Mouse (Mus musculus) heart, embryonic 10.5 days (tissue): ENCODE measurements around the gene Ctdnep1. TPM values are rescaled to one million over a fixed set of nuclear protein-coding genes. Genes with fewer than 3 reads are reported as not detected.

Source experiments
- DNase-seq: peaks from one replicate; pipeline ENCODE4 v3.0.0-alpha.2; 2017; ENCODE audit warnings: low spot score
- H3K27ac ChIP-seq: fragments of 300-500 bp; sonication (generic); 2 replicates; pipeline ENCODE4 v1.5.1; 2016; ENCODE audit warnings: mild to moderate bottlenecking
- H3K27me3 ChIP-seq: fragments of 300-500 bp; sonication (generic); 2 replicates; pipeline ENCODE4 v1.6.1; 2016; ENCODE audit warnings: mild to moderate bottlenecking; ENCODE audit not compliant: poor library complexity, insufficient read depth, severe bottlenecking
- H3K36me3 ChIP-seq: fragments of 300-500 bp; sonication (generic); 2 replicates; pipeline ENCODE4 v1.6.1; 2016; ENCODE audit warnings: mild to moderate bottlenecking, moderate library complexity
- H3K4me1 ChIP-seq: fragments of 300-500 bp; sonication (generic); 2 replicates; pipeline ENCODE4 v1.6.1; 2016; ENCODE audit warnings: mild to moderate bottlenecking
- H3K4me3 ChIP-seq: fragments of 300-500 bp; sonication (generic); 2 replicates; pipeline ENCODE4 v1.5.1; 2016; ENCODE audit warnings: mild to moderate bottlenecking, moderate library complexity
- H3K9me3 ChIP-seq: fragments of 300-500 bp; sonication (generic); 2 replicates; pipeline ENCODE4 v1.6.1; 2016; ENCODE audit warnings: mild to moderate bottlenecking, moderate library complexity
- WGBS: fragments of 180-500 bp; shearing (Covaris S2); methylation state at CpG from one replicate; pipeline ENCODE4 v1.1.7; 2016; 5-methylcytosine and 5-hydroxymethylcytosine counted together
- polyA plus RNA-seq: library from polyadenylated mRNA; unstranded; fragments of >200 nt; fragmentation: Nextera tagmentation; extraction: Ambion mirVana; gene quantifications from 2 replicates; pipeline ENCODE4 v1.2.1, GENCODE M21; 2016

Ctdnep1 gene
- 20.5 and 23.8 TPM in 2 replicates for polyA plus RNA-seq

DNA sequence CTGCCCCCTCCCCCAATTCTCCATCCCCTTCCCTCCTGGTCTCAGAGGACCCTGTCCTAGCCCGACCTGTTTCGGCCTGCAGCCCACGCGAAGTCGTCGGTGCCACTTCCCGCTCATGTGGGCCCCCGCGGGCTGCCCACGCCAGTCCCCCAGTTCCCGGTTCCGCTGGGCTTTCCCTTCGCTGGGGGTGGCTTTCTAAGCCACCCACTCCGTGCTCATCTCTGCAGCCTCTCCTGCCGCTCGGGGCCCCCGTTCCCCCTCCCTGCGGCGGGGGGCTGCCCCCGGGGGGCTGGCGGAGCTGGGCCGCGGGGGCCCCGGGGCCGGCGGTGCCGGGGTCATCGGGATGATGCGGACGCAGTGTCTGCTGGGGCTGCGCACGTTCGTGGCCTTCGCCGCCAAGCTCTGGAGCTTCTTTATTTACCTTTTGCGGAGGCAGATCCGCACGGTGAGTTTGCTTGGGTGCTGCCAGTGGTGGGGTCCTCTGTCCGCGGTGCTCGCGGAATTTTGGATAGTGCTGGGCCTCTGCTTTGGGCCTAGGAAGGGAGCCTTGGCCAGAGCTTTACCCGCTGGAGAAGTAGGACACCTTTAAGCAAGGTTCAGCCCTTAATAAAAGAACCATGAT is at the start of gene Ctdnep1:
Gene Ctdnep1, plus strand, starts transcription at position 16 of the 622 bp plus-strand sequence.
- Histone ChIP-seq H3K27ac (peak within 1 kb of the TSS; percentile 99), H3K36me3 (peaks cover 55% of the 10 kb centered on the region), H3K27me3 (no peaks in the 10 kb centered on the region), H3K4me1 (peaks cover 27% of the 10 kb centered on the region), H3K9me3 (no peaks in the 10 kb centered on the region), H3K4me3 (peak within 1 kb of the TSS; percentile 97)
- DNase-seq, result no peak
- WGBS, result under 1% methylated on average over 43 of the region's 43 CpGs

DNA sequence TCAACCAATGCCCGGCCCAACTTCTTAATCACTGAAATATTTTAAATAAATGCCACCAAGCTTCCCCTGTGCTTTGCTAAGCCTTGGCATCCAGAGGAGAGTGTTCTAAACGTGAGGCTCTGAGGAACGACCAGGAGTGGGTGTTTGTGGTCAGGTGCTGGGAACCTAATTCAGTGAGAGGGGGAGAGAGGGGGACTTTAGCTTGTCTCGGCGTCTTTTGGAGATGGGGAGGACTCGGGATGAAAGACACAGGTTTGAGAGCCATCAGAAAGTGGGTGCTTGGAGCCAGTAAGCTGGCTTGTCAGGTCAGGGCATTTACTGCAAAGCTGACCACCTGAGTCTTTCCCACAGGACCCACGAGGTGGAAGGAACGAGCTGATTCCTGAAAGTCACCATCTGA is 49.2 kb upstream of the Ctdnep1 start:
- H3K4me1 ChIP-seq, result peaks cover 23% of the 10 kb centered on the region
- no peak for DNase-seq
- WGBS, result 66% methylated on average over 8 of the region's 8 CpGs
- H3K27ac ChIP-seq, result no peak overlapping the region
- H3K4me3 ChIP-seq, result no peak overlapping the region
- H3K36me3 ChIP-seq, result no peaks in the 10 kb centered on the region
- H3K27me3 ChIP-seq, result peaks cover 19% of the 10 kb centered on the region
- H3K9me3 ChIP-seq, result no peaks in the 10 kb centered on the region

DNA sequence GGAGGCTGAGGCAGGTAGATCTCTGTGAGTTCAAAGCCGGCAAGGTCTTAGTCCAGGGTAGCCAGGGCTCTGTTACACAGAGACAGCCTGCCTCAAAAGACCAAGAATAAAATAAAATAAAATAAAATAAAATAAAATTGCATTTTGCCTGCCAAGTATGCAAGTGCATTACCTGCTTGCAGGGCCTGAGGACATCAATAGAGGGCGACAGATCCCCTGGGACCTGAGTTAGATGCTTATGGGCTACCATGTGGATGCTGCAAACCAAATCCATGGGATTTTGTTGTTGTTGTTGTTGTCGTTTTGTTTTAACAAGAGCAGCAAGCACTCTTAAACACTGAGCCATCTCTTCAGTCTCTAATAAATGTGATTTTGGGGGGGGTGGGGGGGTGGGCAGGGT is 48.7 kb upstream of the Ctdnep1 start:
- 38% methylated on average over 3 of the region's 3 CpGs for WGBS
- Histone ChIP-seq H3K4me1 (peaks cover 28% of the 10 kb centered on the region), H3K9me3 (no peaks in the 10 kb centered on the region), H3K4me3 (no peak overlapping the region), H3K27me3 (peaks cover 24% of the 10 kb centered on the region), H3K27ac (no peak overlapping the region), H3K36me3 (no peaks in the 10 kb centered on the region)
- no peak for DNase-seq

DNA sequence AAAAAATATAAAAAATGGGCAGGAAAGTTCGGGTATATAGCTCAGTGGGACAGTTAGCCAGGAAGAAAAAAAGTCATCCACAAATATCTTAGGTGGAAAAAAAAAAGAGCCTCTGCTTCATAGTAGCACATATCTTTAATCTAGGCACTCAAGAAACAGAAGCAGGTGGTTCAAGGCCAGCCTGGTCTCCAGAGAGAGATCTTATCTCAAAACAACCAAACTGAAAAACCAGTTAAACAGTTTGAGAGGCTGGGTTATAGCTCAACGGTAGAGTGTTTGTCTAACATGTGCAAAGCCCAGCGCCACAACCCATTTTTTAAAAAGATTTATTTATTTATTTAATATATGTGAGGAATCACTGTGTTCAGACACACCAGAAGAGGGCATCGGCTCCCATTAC is 47.9 kb upstream of the Ctdnep1 start:
- Histone ChIP-seq H3K27me3 (peaks cover 32% of the 10 kb centered on the region), H3K4me1 (peaks cover 36% of the 10 kb centered on the region), H3K36me3 (no peaks in the 10 kb centered on the region), H3K27ac (no peak overlapping the region), H3K9me3 (no peaks in the 10 kb centered on the region), H3K4me3 (no peak overlapping the region)
- WGBS, result 71% methylated on average over 4 of the region's 4 CpGs
- DNase-seq, result no peak

DNA sequence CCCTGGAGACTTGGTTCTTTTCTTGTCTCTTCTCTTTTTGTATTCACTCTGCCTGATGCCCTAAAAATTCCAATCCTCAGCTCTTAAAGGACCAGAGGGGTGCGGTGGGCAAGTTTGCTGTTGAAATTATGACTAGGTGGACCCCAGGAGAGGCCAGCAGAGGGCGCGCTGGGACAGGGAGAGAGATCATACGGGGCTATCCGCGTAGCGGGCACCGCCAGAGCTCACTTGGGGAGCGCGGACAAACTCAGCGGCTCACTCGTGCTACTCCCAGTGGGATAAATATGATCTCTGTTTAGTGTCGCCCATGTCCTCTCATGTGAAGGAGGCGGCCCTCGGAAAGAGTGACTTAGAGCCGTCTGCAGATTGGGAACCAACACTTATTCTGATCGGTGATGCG is 46.8 kb upstream of the Ctdnep1 start:
- H3K27me3 ChIP-seq, result peaks cover 43% of the 10 kb centered on the region
- 1% methylated on average over 18 of the region's 18 CpGs for WGBS
- no peaks in the 10 kb centered on the region for H3K36me3 ChIP-seq
- DNase-seq, result peak; percentile 95
- peak overlapping the region; percentile 77 for H3K4me3 ChIP-seq
- peaks cover 36% of the 10 kb centered on the region for H3K4me1 ChIP-seq
- no peaks in the 10 kb centered on the region for H3K9me3 ChIP-seq
- H3K27ac ChIP-seq, result 0 out of 2 replicates have a peak overlapping the region, but pooled peaks have one; percentile 22

DNA sequence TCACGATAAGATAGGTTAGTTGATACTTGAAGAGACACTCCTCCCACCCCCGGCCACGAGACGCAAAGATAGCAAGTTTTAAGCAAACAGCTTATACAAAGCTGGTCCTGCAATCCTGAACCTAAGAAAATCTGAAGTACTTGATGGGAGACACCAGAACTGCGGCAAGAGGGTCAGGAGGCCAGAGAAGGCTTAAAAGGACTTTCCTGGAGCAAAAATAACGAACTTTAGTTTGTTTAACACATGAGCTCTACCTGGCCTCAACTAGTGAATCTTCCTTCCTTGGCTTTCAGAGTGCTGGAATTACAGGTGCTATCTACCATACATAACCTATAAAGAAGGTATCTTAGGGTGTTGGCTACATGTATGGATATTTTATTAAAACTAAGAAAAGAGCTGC is 46.3 kb upstream of the Ctdnep1 start:
- Histone ChIP-seq H3K4me3 (peak overlapping the region; percentile 77; the same call in 1 of the 2 replicates), H3K27ac (no peak overlapping the region), H3K27me3 (peaks cover 48% of the 10 kb centered on the region)

DNA sequence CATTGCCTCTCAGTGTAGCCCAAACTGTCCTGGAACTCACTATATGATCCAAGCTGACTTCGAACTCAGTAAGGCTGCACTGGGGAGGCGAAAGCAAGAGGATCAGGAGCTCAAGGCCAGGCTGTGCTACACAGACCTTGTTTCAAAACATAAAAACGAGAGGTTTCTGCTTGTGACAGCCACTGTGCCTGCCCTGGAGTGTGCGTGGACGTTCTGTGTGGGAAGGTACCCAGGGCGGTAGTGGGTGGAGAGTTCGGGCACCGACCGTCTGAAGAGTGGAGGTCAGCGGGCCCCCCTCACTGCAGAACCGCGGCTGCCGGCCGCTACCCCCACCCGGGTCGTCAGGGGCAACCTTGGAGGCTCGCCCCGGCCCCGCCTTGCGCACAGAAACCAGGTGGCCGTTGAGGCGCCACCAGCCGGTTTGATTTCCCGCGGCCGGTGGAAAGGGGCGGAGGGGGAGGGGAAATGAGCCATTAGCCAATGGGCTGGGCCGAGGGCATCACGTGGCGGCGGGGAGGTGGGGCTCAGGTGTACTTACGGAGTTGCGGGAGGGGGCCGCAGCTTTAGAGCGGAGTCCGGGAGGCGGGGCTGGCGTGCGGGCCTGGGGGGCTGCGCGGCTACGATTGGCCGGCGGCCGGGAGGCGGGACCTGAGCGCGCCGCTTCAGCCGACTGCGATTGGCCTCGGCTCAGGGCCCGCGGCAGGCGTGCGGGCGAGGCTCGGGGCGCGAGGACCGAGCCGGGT is 45.6 kb upstream of the Ctdnep1 start, which contains the start of gene Ybx2:
Gene Ybx2, plus strand, starts transcription at position 660 of the 743 bp plus-strand sequence.
- Histone ChIP-seq H3K4me1 (peaks cover 36% of the 10 kb centered on the region), H3K27ac (peak within 1 kb of the TSS; percentile 85), H3K9me3 (no peaks in the 10 kb centered on the region), H3K4me3 (peak within 1 kb of the TSS; percentile 77), H3K36me3 (no peaks in the 10 kb centered on the region), H3K27me3 (peaks cover 55% of the 10 kb centered on the region)
- peak; percentile 92 for DNase-seq
- 1% methylated on average over 62 of the region's 62 CpGs for WGBS

More for the DNA sequence above, 46.3 kb upstream of the Ctdnep1 start:
- Histone ChIP-seq H3K36me3 (no peaks in the 10 kb centered on the region), H3K4me1 (peaks cover 36% of the 10 kb centered on the region), H3K9me3 (no peaks in the 10 kb centered on the region)
- no peak for DNase-seq
- 20% methylated on average over 6 of the region's 6 CpGs for WGBS

DNA sequence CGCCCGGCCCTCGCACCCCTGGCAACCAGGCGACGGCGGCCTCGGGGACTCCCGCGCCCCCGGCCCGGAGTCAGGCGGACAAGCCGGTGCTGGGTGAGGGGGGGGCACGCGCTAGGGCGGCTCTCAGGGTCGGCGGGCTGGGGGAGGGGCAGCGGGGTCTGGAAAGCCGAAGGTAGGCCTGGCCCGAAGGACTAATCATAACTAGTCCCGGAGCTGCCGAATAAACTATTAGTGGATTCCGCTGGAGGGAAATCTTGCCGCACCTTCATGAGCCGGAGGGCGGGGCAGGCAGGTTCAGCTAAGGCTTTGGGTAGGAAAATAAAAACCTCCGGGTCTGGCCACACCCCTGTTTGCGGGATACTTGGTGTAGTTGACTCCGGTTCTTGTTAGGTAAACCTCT is 44.8 kb upstream of the Ctdnep1 start:
- H3K27me3 ChIP-seq, result peaks cover 59% of the 10 kb centered on the region
- H3K4me3 ChIP-seq, result peak overlapping the region; percentile 77
- H3K4me1 ChIP-seq, result peaks cover 36% of the 10 kb centered on the region
- H3K27ac ChIP-seq, result peak overlapping the region; percentile 85
- DNase-seq, result no peak
- WGBS, result 3% methylated on average over 30 of the region's 30 CpGs
- H3K36me3 ChIP-seq, result no peaks in the 10 kb centered on the region
- H3K9me3 ChIP-seq, result no peaks in the 10 kb centered on the region

DNA sequence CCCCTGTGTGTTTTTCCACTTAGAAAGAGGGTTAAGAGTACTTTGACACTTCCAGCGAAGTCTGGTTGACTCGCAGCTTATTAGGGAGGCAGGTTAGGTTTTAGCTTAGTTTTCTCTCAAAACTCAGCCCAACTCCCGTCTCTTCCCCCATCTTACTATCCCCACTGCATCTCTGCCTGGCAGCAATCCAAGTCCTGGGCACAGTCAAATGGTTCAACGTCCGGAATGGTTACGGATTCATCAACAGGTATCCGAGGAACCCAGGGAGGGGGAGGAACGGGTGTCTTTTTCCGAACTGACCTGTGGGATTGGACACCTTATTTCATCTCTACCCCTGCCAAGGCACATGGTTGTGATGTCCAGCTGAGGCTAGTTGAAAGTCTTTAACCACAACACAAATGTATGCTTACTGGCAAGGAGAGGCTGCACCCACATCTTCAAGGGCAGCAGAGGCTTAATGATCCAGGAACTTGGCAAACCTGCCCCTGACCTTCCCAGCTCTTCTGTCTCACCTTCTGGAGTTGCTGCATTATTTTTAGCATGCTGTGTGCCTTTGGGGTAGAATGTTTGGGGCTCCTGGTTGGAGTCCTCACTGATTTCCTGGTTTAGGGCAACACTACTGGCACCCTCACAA is 44.1 kb upstream of the Ctdnep1 start:
- 46% methylated on average over 9 of the region's 9 CpGs for WGBS
- Histone ChIP-seq H3K4me1 (peaks cover 36% of the 10 kb centered on the region), H3K27ac (peak overlapping the region; percentile 85; the same call in 1 of the 2 replicates), H3K36me3 (no peaks in the 10 kb centered on the region), H3K27me3 (peaks cover 59% of the 10 kb centered on the region), H3K9me3 (no peaks in the 10 kb centered on the region), H3K4me3 (peak overlapping the region; percentile 77)
- DNase-seq, result no peak

DNA sequence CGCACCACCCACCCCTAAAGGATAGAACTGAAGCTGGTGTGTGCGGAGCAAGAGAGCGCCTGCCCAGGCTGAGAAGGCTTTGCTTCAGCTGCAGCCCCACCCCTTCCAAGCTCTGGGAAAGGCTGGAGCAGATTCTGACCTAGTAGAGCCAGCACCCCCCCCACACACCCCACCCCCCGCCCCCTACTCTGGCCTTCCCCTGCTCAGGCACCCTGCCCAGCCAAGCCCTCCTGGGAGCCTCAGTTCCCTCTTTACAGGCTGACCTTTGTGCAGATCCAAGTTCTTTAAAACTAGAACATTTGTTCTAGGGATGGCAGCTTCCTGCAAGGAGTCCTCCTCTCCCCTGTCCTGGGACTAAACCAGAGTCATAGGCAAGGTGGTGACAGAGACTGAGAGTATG is 43.6 kb upstream of the Ctdnep1 start:
- DNase-seq, result no peak
- 36% methylated on average over 4 of the region's 4 CpGs for WGBS
- H3K9me3 ChIP-seq, result no peaks in the 10 kb centered on the region
- H3K4me1 ChIP-seq, result peaks cover 36% of the 10 kb centered on the region
- H3K27me3 ChIP-seq, result peaks cover 59% of the 10 kb centered on the region
- no peak overlapping the region for H3K4me3 ChIP-seq
- H3K27ac ChIP-seq, result peak overlapping the region; percentile 52; the same call in 1 of the 2 replicates
- H3K36me3 ChIP-seq, result peaks cover under 1% of the 10 kb centered on the region; the same call in 1 of the 2 replicates

DNA sequence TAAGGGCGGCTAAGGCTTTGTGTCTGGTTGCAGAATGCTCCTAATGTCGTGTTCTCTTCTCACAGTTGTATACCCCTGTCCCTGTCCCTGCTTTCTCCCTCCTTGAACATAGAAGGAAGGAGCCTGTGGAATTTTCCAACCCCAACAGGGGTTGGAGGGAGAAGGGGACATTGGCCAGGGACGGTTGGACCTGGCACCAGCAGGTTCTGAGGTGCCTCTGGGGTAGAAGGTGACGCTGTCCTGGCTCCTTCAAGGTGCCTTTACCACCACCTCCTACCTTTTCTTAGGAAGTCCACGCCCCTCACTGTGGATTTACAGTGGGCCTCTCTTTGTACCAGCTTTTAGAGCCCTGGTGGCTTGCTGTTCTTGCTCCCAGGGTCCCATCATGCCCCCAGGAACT is 43.1 kb upstream of the Ctdnep1 start:
- Histone ChIP-seq H3K4me3 (no peak overlapping the region), H3K4me1 (peaks cover 36% of the 10 kb centered on the region), H3K9me3 (no peaks in the 10 kb centered on the region), H3K27ac (peak overlapping the region; percentile 52; the same call in 1 of the 2 replicates), H3K27me3 (peaks cover 62% of the 10 kb centered on the region), H3K36me3 (peaks cover 5% of the 10 kb centered on the region)
- 59% methylated on average over 5 of the region's 5 CpGs for WGBS
- DNase-seq, result no peak

DNA sequence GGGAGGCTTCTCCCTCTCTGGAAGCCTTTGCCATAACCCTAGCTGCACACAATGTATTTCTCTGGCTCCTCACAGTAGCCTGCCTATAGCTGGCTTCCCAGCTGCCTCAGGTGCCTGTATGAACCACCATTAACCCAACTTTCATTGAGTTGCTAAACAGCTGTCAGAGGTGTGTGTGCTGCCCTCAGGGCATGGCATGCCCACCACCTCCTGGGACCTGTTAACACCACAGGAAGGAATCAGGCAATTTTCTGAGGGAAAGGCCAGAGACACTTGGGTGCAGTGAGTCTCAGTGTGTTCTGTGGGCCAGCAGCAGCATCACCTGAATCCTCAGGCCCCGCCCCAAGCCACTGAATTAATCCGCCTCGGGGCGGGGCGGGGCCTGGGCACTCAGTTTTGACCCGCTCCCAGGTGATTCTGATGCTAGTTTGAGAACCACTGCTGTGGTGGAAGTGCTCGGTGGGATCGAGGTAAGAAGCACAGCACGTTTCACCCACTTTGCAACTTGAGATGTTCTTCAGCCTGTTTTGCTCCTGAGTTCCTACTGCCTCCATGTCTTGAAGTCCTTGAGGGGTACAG is 42.5 kb upstream of the Ctdnep1 start:
- Histone ChIP-seq H3K4me1 (peaks cover 36% of the 10 kb centered on the region), H3K27me3 (peaks cover 68% of the 10 kb centered on the region), H3K4me3 (no peak overlapping the region), H3K27ac (no peak overlapping the region), H3K9me3 (no peaks in the 10 kb centered on the region), H3K36me3 (peaks cover 11% of the 10 kb centered on the region)
- 28% methylated on average over 9 of the region's 9 CpGs for WGBS
- no peak for DNase-seq
